Comparison of ENCODE assay signal across 16 mouse cellular contexts in genomic region chr2:90906721-90907120, GRCm38 (mm10). TPM values are rescaled to one million over a fixed set of nuclear protein-coding genes. Genes with fewer than 3 reads are reported as not detected.
"Had no signal": no experiment of that assay in that cellular context is flagged by ENCODE, and none has a peak within 500 bp of the region (broad histone marks: within the 10 kb centered on the region; RNA-seq: fewer than 3 reads in every experiment).

No protein-coding gene starts in this region.

- H3K4me2 ChIP-seq: stomach, embryonic 15.5 days had no signal

- H3K4me3 ChIP-seq: neural tube, embryonic 15.5 days; stomach, embryonic 15.5 days had no signal

- H3K27me3 ChIP-seq: neural tube, embryonic 15.5 days; stomach, embryonic 15.5 days had no signal

- H3K9ac ChIP-seq: neural tube, embryonic 15.5 days; stomach, embryonic 15.5 days had no signal

- DNase-seq: retina, postnatal 1 day; right cerebral cortex, adult 18-20 months; right cerebral cortex, postnatal 14 days; right cerebral cortex, postnatal 25 days; right cerebral cortex, postnatal 4 days; spleen, adult 18-20 months; thymus, adult 18-20 months; thymus, adult 2 months; thymus, postnatal 14 days; thymus, postnatal 25 days; thymus, postnatal 36 days; thymus, postnatal 4 days had no signal

- H3K9me3 ChIP-seq: neural tube, embryonic 15.5 days; stomach, embryonic 15.5 days had no signal

- H3K27ac ChIP-seq: neural tube, embryonic 15.5 days; stomach, embryonic 15.5 days; stomach, postnatal 0 days had no signal

RNA-seq across cellular contexts. Expression of gene C1qtnf4, which starts 21.1 kb away (rescaled TPM):
- total RNA-seq: neutrophil, adult 5-6 weeks had no signal
